Mouse (Mus musculus) bone marrow macrophage, adult 2 months (primary cell): ENCODE results near the gene Zdhhc22. TPM values are rescaled to one million over a fixed set of nuclear protein-coding genes. Genes with fewer than 3 reads are reported as not detected.

Source experiments
- H3K27ac ChIP-seq: 2 replicates; pipeline ENCODE4 v1.5.1; 2012; ENCODE audit warnings: low read depth, low read length; ENCODE audit not compliant: insufficient read depth
- H3K4me1 ChIP-seq: 2 replicates; pipeline ENCODE4 v1.6.1; 2012; ENCODE audit warnings: low read length; ENCODE audit not compliant: control insufficient read depth, insufficient read depth
- H3K4me3 ChIP-seq: 2 replicates; pipeline ENCODE4 v1.5.1; 2012; ENCODE audit warnings: mild to moderate bottlenecking, low read length, moderate library complexity; ENCODE audit not compliant: insufficient read depth
- CTCF ChIP-seq: IDR thresholded peaks from 2 replicates; pipeline ENCODE4 v1.5.1; 2012; ENCODE audit warnings: low read depth, mild to moderate bottlenecking, low read length, moderate library complexity
- POLR2A ChIP-seq: IDR thresholded peaks from 2 replicates; pipeline ENCODE4 v1.6.1; 2012; ENCODE audit warnings: mild to moderate bottlenecking, low read depth, low read length, borderline replicate concordance
- polyA plus RNA-seq: library from polyadenylated mRNA; stranded (reverse); fragments of >200 nt; gene quantifications from 2 replicates; pipeline ENCODE4 v1.2.4, GENCODE M21; 2012; ENCODE audit not compliant: missing spikeins, insufficient read depth, insufficient read length

The Zdhhc22 gene
- polyA plus RNA-seq, 1 experiment, result not detected

DNA sequence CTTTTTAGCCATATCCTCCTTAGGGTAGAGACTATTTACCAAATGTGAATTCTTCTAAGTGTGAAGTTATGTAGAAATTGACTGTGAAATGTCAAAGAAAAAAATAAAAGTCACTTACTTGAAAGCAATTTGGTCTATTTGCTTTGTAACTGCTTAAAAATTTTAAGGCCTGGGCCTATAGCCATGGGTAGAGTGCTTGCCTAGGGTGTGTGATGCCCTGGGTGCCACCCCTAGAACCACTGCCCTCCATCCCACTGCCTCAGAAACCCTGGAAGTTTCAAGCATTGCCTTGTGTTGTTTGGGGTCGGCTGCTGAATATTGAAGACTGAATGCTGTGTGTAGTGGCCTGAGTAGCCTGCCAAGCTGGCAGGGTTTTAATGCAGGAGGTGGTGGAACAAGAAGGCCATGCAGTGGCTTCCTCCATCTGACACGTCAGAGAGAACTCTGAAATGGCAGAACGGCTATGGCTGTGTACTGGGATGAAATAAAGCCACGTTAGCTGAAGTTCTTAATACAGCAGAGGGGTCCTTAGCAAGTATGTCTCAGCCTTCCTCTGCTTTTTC is 24.9 kb downstream of the Zdhhc22 start:
- no peak overlapping the region for H3K4me3 ChIP-seq
- TF ChIP-seq POLR2A, result no peak
- TF ChIP-seq CTCF, result no peak
- no peak overlapping the region for H3K27ac ChIP-seq
- H3K4me1 ChIP-seq, result peaks cover 15% of the 10 kb centered on the region

GRCm38 (mm10) chr12:86964278-86965057 is 25.8 kb downstream of the Zdhhc22 start:
- peaks cover 15% of the 10 kb centered on the region for H3K4me1 ChIP-seq
- no peak overlapping the region for H3K4me3 ChIP-seq
- no peak for TF ChIP-seq CTCF
- no peak for TF ChIP-seq POLR2A
- H3K27ac ChIP-seq, result no peak overlapping the region

- no peak for TF ChIP-seq CTCF
- no peak for TF ChIP-seq POLR2A
- Histone ChIP-seq H3K4me1 (no peaks in the 10 kb centered on the region), H3K4me3 (no peak overlapping the region), H3K27ac (no peak overlapping the region)
These were observed 28.5 kb downstream of the Zdhhc22 start for GRCm38 (mm10) chr12:86961589-86962344.

GRCm38 (mm10) chr12:86960791-86961335 is 29.4 kb downstream of the Zdhhc22 start:
- H3K4me1 ChIP-seq, result peaks cover 7% of the 10 kb centered on the region
- H3K27ac ChIP-seq, result no peak overlapping the region
- TF ChIP-seq POLR2A (no peak), CTCF (no peak)
- H3K4me3 ChIP-seq, result no peak overlapping the region

- Histone ChIP-seq H3K4me1 (peaks cover 13% of the 10 kb centered on the region), H3K4me3 (no peak overlapping the region), H3K27ac (no peak overlapping the region)
- TF ChIP-seq POLR2A, result no peak
- no peak for TF ChIP-seq CTCF
These were observed 30.1 kb downstream of the Zdhhc22 start for GRCm38 (mm10) chr12:86960138-86960537.

DNA sequence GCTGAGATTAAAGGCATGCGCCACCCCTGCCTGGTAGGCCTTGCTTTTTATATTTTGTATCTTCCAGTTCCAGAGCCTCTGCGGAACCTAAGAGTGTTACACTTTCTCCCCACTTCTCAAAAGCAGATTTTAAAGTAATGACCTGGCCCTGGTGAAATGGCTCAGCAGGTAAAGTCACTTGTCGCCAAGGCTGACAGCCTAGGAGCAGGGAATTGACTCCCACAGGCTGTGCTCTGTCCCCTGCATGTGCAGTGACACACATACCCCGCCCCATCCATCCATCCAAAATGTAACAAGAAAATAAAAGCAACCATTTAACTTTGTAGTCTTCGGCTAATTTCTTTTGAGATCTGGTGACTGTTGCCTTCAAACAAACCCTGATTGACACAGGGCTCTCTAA is 30.6 kb downstream of the Zdhhc22 start:
- no peak overlapping the region for H3K4me3 ChIP-seq
- peaks cover 13% of the 10 kb centered on the region for H3K4me1 ChIP-seq
- TF ChIP-seq POLR2A (no peak), CTCF (no peak)
- H3K27ac ChIP-seq, result no peak overlapping the region

DNA sequence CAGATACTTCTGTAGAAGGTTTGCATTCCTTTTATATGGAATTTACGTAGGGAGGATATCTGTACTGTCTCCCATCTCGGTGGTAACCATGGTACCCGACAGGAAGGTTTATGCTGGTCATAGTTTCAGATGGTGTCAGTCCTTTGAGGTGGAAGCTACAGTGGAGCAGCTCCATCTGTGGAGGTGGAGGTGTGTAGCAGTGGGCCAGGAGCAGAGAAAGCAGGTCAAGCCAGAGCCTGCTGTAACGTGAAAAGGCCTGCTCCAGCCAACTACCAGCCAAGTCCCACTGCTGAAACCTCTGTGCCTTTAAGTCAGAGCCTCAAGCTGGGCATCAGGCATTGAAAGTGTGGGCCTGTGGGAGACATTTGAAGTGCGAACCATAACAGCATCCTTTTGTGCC is 31.7 kb downstream of the Zdhhc22 start:
- TF ChIP-seq POLR2A (no peak), CTCF (no peak)

GRCm38 (mm10) chr12:86955894-86956293 is 34.3 kb downstream of the Zdhhc22 start:
- peak overlapping the region; percentile 72 for H3K27ac ChIP-seq
- TF ChIP-seq POLR2A (no peak), CTCF (no peak)
- peaks cover 32% of the 10 kb centered on the region for H3K4me1 ChIP-seq
- H3K4me3 ChIP-seq, result no peak overlapping the region

More for the DNA sequence above, 31.7 kb downstream of the Zdhhc22 start:
- Histone ChIP-seq H3K27ac (no peak overlapping the region), H3K4me3 (no peak overlapping the region), H3K4me1 (peaks cover 13% of the 10 kb centered on the region)

DNA sequence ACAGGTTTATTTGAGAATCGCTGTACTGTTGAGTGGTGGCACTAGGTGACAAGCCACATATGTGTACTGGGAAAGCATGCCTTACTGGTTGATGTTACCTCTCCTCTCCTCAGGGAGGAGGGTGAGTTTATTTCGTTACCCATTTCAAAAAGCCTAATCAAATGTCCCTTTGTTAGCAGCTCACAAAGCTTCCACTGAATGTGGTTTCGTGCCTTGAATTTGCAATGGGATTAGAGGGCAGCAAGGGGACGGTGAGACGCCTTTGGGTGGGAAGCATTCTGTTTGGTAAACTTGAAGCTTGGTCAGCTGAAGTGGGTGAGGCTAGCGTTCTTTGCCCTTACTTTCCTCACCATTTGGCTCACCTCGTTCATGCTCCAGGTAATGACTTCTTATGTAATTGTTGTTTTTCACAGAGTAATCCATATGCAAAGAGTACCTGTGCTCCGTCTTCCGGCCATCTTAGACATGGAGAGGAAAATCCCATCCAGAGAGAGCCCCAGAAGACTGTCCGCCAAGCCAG is 37.8 kb downstream of the Zdhhc22 start:
- no peak overlapping the region for H3K27ac ChIP-seq
- no peak for TF ChIP-seq CTCF
- no peak for TF ChIP-seq POLR2A
- no peak overlapping the region for H3K4me3 ChIP-seq
- H3K4me1 ChIP-seq, result peaks cover 33% of the 10 kb centered on the region
